Mouse (Mus musculus) induced T-regulatory cell, adult 2 months (primary cell): ENCODE data around the gene Best1.

Experiments
- DNase-seq: peaks from one replicate; pipeline ENCODE4 v3.0.0-alpha.2; 2012; ENCODE audit warnings: low read depth

Gene Best1

GRCm38 (mm10) chr19:9957965-9958364 is 43.5 kb downstream of the Best1 start:
- DNase-seq, result no peak

- no peak for DNase-seq
Measured at GRCm38 (mm10) chr19:9956624-9957388, 44.6 kb downstream of the Best1 start.

GRCm38 (mm10) chr19:9955438-9955837 is 46.0 kb downstream of the Best1 start:
- no peak for DNase-seq

GRCm38 (mm10) chr19:9954811-9955202 is 46.6 kb downstream of the Best1 start:
- no peak for DNase-seq

- peak; percentile 25 for DNase-seq
Measured at GRCm38 (mm10) chr19:9954055-9954810, 47.2 kb downstream of the Best1 start.

GRCm38 (mm10) chr19:9952912-9953311 is 48.5 kb downstream of the Best1 start:
- DNase-seq, result no peak

GRCm38 (mm10) chr19:9952390-9952789 is 49.0 kb downstream of the Best1 start:
- no peak for DNase-seq

- no peak for DNase-seq
Measured at GRCm38 (mm10) chr19:9946986-9947385, 54.4 kb downstream of the Best1 start.

- no peak for DNase-seq
Measured at GRCm38 (mm10) chr19:9945800-9946564, 55.5 kb downstream of the Best1 start.

GRCm38 (mm10) chr19:9942539-9943533 is 58.6 kb downstream of the Best1 start:
- DNase-seq, result no peak

GRCm38 (mm10) chr19:9941809-9942208 is 59.6 kb downstream of the Best1 start:
- DNase-seq, result peak; percentile 16

GRCm38 (mm10) chr19:9940903-9941302 is 60.5 kb downstream of the Best1 start:
- DNase-seq, result no peak

- peak; percentile 51 for DNase-seq
Measured at GRCm38 (mm10) chr19:9939841-9940240, 61.6 kb downstream of the Best1 start.

- DNase-seq, result peak; percentile 93
Measured at GRCm38 (mm10) chr19:9938824-9939303, 62.6 kb downstream of the Best1 start.

GRCm38 (mm10) chr19:9938156-9938823 is 63.1 kb downstream of the Best1 start:
- peak; percentile 78 for DNase-seq

GRCm38 (mm10) chr19:9937428-9937827 is 64.0 kb downstream of the Best1 start:
- no peak for DNase-seq

- no peak for DNase-seq
Measured at GRCm38 (mm10) chr19:9936579-9936978, 64.9 kb downstream of the Best1 start.
